Mouse (Mus musculus) T-helper 17 cell (primary cell): ENCODE results near the gene Gm21974.
"Not testable (repeated sequence)": the region's sequence is repeated elsewhere in the genome, so short reads cannot be mapped to it uniquely, and the experiment has no call there.

Experiments
- in situ Hi-C, 2 experiments: fragments of 300-600 bp; cut with MboI, MseI; formaldehyde crosslinking; loops; 1 replicate in 1 of 2; 2 replicates in 1 of 2; pipeline ENCODE4 v1.15.1; 2025; ENCODE audit warnings: high pct_unique_total_duplicates in 2 of 2

The Gm21974 gene

GRCm38 (mm10) chr7:127876467-127877348 lies 18.5 kb downstream of the Gm21974 start, which contains the start of gene Zfp668:
Gene Zfp668, minus strand, starts transcription at chr7:127876828.
- in situ Hi-C loops, result no loop called here

- in situ Hi-C loops, result no loop called here
Observed at GRCm38 (mm10) chr7:127876041-127876466, 19.2 kb downstream of the Gm21974 start, which contains the start of gene Zfp646. Gene Zfp646, plus strand, starts transcription at chr7:127876221.

GRCm38 (mm10) chr7:127875627-127876001 lies 19.6 kb downstream of the Gm21974 start:
- in situ Hi-C loops, result no loop called here

GRCm38 (mm10) chr7:127874812-127875626 lies 20.2 kb downstream of the Gm21974 start:
- in situ Hi-C loops, result no loop called here

- in situ Hi-C loops, result no loop called here
Observed at GRCm38 (mm10) chr7:127870136-127870821, 25.0 kb downstream of the Gm21974 start.

- in situ Hi-C loops, result no loop called here
Observed at GRCm38 (mm10) chr7:127869149-127869810, 26.0 kb downstream of the Gm21974 start.

- in situ Hi-C loops, result no loop called here
Observed at GRCm38 (mm10) chr7:127867641-127868040, 27.6 kb downstream of the Gm21974 start.

GRCm38 (mm10) chr7:127866434-127866833 lies 28.8 kb downstream of the Gm21974 start:
- in situ Hi-C loops, result no loop called here

- in situ Hi-C loops, result no loop called here
Observed at GRCm38 (mm10) chr7:127858258-127858657, 37.0 kb downstream of the Gm21974 start.

- in situ Hi-C loops, result no loop called here
Observed at GRCm38 (mm10) chr7:127850906-127851305, 44.3 kb downstream of the Gm21974 start.

- in situ Hi-C loops, result no loop called here
Observed at GRCm38 (mm10) chr7:127849973-127850875, 45.0 kb downstream of the Gm21974 start.

GRCm38 (mm10) chr7:127842001-127842718 lies 53.1 kb downstream of the Gm21974 start:
- in situ Hi-C loops, result no loop called here

- in situ Hi-C loops, result no loop called here
Observed at GRCm38 (mm10) chr7:127841340-127842000, 53.8 kb downstream of the Gm21974 start.

- in situ Hi-C loops, result no loop called here
Observed at GRCm38 (mm10) chr7:127840886-127841285, 54.4 kb downstream of the Gm21974 start.

- in situ Hi-C loops, result not testable (repeated sequence)
Observed at GRCm38 (mm10) chr7:127840031-127840430, 55.2 kb downstream of the Gm21974 start.

- in situ Hi-C loops, result not testable (repeated sequence)
Observed at GRCm38 (mm10) chr7:127837878-127838277, 57.4 kb downstream of the Gm21974 start.

GRCm38 (mm10) chr7:127837473-127837872 lies 57.8 kb downstream of the Gm21974 start:
- in situ Hi-C loops, result no loop called here
